Mouse (Mus musculus): ENCODE measurements around the gene Cryab.

Cryab gene

GRCm38 (mm10) chr9:50795266-50795665, 44.1 kb downstream of the Cryab start:
- CTCF ChIA-PET: no interaction called here

GRCm38 (mm10) chr9:50796776-50797175, 45.7 kb downstream of the Cryab start:
- CTCF ChIA-PET: no interaction called here

DNA sequence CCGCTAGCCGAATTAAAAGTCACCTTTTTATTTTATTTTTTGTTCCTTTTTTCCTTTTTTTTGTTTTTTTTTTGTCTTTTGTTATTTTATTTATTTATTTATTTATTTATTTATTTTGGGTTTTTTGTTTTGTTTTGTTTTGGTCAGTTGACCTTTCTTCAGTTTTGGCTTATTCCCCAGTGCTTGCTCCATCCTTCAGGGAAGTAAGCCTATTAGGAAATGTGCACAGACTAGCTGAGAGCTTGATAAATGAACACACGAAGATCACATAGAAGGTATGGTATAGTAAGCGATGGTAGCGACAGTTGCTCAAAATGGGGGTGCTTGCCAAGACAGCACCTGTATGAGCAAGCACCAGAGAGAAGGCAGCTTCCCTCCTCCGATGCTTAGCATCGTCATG, 46.5 kb downstream of the Cryab start:
- CTCF ChIA-PET: no interaction called here

GRCm38 (mm10) chr9:50798368-50798767, 47.2 kb downstream of the Cryab start:
- CTCF ChIA-PET: no interaction called here

DNA sequence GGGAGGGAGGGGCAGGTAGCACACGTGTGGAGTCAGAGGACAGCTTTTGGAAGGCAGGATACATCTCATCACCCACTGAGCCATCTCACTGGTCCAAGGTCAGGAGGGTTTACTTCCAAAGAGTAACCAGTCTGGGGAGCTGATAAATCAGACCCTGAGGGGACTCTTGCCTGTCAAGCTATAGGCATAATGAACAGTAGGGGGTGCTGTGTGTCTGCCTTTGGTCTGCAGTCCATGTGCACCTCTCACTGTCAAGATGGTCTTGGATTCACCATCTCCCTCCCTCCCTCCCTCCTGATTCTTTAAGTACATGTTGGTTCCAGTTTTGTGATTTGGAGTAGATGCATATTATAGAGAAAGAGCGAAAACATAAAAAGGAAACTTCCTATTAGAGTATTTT, 49.9 kb downstream of the Cryab start:
- CTCF ChIA-PET: interaction anchor here (0.6 to 0.7 kb wide), 3 partner anchors 11 to 979 kb away, joined by 3 to 10 read pairs (median 10); no protein-coding TSS in a partner anchor

DNA sequence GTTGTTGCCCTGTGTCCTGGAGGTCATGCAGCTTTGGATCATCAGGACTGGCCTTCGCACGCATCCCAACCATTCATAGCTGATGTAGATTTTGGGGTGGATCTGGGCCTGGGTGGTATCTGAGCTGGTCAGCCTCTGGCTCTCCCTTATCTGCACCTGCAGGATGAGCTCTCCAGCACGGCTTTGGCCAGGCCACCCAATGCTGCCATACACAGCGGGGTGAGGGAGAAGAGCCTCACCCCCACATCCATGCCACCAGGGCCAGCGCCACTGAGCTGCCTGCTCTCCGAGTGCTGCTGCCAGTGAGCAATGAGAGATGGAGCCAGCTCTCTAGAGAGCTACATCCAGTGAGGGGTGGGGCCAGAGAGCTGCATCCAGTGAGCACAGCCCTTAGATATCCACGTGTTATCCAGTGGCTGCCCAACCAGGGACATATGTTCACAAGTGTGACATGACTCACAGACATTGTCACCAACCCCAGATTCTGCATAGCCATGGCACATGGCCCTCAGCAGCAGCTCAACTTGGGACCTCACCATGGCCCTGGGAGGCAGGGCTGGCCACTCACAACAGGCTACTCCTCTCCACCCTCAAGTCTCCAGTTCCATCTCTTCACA, 52.0 kb downstream of the Cryab start:
- CTCF ChIA-PET: interaction anchor here (0.5 kb wide), 1 partner anchor 10 kb away, joined by 3 read pairs; no protein-coding TSS in a partner anchor

Data from spleen, embryonic (tissue).